Mouse (Mus musculus): Measurements from ENCODE around the gene Zzef1.

GRCm38 (mm10) chr11:72961072-72961980 lies 165.3 kb downstream of the Zzef1 start, which contains the start of gene Atp2a3:
- TF ChIP-seq EP300 (IDR thresholded peaks at IDR 0.05; ENCODE audit: low read depth) = no peak
- TF ChIP-seq CTCF (IDR thresholded peaks at IDR 0.05; ENCODE audit: low read depth) = no peak

All from liver, embryonic 14.5 days (tissue).